Mouse (Mus musculus) ovary, postnatal 14 days (tissue): ENCODE measurements around the gene Arhgap29.

ENCODE experiments used
- DNase-seq: peaks from one replicate; pipeline ENCODE4 v3.0.0; 2022; ENCODE audit warnings: low spot score

Arhgap29 gene

GRCm38 (mm10) chr3:122010292-122010691, 58.0 kb downstream of the Arhgap29 start:
- DNase-seq = no peak

DNA sequence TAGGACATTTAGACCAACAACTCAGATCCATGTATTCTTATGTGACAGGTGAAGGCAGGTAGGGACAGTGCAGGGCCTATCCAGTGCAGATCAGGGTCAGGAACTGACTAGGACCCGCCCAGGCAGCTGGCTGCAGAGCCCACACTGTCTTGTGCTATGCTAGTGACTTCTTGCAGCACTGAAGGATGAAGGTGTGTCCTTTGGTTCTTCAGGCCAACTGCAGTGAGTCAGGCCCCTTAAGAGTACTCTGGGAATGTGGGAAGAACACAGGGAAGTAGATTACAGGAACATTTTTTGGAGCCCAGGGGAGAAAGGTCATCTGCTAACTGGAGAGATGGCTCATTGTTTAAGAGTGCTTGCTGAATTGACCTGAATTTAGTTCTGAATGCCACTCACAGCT, 60.1 kb downstream of the Arhgap29 start:
- DNase-seq = no peak

GRCm38 (mm10) chr3:122018421-122018820, 66.1 kb downstream of the Arhgap29 start:
- no peak for DNase-seq

DNA sequence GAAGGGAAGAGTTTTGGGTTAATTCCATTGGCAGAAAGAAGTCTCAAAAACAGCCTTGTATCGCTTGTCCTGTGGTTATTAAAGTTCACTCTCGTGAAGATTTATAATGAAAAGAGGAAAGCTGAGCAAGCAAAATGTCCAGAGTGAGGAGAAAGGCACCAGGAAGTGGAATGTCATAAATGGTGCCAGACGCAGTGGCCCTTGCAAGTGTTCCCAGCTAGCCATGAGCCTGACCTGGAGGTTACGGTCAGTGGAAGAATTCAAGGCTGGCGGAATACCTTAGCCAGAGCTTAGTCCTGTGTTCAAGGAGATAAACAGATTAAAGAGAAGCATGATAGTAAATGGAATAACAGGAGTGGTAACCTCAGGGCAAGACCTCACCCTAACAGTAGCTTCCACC, 66.8 kb downstream of the Arhgap29 start:
- DNase-seq = no peak

- no peak for DNase-seq
Observed at GRCm38 (mm10) chr3:122021029-122021652, 68.8 kb downstream of the Arhgap29 start.

DNA sequence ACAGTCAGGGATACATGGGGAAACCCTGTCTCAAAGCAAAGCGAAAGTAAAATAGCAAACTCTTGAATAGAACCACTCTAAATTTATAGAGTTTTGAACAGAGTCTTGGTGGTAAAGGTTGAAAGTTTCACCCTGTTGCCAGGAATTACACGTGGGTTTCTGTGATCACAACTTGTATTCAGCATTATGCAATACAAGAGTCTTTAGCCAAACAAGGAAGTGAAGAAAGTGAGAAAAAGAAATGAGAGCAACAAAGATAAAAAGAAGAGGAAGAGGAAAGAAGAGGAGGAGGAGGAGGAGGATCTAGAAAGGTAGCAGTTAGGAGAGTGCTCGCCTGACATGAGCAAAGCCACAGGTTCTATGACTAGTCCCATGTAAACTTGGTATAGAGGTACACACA, 70.0 kb downstream of the Arhgap29 start:
- DNase-seq = no peak

DNA sequence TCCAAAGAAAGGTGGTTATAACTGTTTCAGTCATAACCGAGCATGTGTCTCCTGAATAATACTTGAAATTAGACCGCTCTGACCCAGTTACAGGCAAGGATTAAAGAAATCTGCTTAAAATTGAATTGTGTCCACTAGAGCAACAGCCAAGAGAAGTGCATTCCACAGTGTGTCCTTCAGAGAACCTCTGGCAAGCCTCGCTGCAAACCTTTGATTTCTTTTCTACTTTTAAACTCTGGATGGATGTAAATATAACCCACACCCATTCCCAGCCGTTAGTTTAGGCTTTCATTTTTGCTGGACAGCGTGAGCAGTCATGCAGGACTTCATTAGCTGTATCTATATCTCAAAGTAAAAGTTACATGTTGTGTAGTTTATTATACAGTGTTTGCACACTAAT, 74.3 kb downstream of the Arhgap29 start:
- DNase-seq = no peak

- DNase-seq = no peak
Observed at GRCm38 (mm10) chr3:122027776-122028175, 75.4 kb downstream of the Arhgap29 start.

DNA sequence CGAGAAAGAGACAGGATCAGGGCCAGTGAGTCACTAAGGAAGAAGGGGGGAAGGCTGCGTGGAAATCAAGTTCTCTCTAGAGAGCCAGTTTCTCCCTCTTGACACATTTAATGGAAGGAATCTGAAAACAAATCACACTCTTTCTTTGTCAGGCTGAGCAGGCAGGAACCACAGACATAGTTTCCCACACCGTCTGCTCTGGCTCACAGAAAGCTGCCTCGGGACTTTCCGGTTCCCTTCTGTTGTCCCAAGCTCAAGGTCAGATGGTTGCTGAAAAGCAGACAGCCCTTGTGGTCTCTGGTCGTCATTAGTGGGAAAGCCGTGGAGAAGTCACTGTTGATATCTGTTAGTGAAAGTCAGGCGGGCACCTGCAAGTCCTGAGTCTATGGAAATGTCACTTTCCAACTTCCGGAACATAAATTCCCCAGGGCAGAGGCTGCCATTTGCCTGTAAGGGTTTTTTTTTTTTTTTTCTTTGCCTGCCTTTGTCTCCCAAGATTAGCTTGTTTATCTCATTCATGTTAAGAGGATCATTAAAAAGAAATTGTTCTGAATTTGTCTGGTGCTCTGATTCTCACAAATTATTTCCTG, 81.0 kb downstream of the Arhgap29 start:
- no peak for DNase-seq

DNA sequence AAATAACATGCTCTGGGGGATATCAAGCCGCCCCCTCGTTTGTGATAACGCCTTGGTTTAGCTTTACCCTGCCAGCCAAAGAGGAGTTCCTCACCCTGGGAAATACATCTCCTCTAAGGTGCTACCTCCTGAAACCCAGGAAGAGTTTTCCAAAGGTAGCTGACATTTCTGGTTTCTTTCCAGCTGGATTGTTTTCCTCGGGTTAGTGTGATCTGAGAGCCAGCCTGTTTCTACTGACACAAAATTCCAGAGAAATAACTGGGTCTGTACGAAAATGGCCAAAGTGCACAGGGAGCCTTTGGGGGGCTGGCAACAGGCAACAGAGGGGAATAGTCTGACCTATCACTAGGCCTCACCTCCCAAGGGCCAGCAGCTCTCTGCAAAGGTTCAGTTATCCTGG, 81.9 kb downstream of the Arhgap29 start:
- no peak for DNase-seq

DNA sequence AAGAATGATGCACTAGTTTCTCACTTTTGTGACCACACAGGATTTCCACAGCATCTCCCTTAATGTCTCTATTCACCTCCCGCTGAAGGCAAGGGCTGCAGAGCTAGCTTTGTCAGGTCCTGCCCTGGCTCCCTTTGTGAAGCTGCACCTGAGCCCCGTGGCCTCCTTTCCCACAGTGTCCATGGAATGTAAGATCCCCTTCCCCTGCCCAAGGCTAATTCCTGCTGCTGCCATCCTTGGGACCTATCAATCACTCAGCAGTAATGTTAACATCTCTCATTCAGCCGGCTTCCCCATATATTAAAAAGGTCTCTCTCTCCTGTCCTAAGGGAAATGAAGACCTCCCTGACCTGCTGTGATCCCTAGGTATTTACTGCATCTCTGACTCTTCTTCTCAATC, 82.8 kb downstream of the Arhgap29 start:
- DNase-seq = no peak

- no peak for DNase-seq
Observed at GRCm38 (mm10) chr3:122040522-122040921, 88.2 kb downstream of the Arhgap29 start.

- DNase-seq = no peak
Observed at GRCm38 (mm10) chr3:122043102-122043501, 90.8 kb downstream of the Arhgap29 start.

- no peak for DNase-seq
Observed at GRCm38 (mm10) chr3:122043799-122044547, 91.6 kb downstream of the Arhgap29 start, which contains the start of gene Abca4. Gene Abca4, plus strand, starts transcription at chr3:122044443.

GRCm38 (mm10) chr3:122046187-122046620, 93.9 kb downstream of the Arhgap29 start:
- DNase-seq = peak; percentile 58

DNA sequence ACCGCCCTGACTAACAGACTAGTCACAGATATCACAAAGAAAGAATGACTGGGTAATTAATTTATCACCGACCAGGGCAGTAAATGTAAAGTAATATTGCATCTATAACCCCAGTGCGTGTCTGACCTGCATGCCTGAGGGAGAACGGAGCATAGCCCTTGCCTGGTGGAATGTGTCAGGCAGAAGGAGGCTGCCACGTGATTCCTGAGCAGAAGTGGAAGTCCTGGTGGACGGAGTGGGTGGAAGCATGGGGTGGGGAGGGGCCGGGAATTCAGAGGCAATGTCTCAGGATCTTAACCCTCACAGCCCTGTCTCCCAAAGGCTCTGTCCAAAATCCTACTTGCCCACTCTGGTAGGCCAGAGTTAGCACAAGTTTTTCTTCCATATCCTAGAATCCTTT, 95.1 kb downstream of the Arhgap29 start:
- DNase-seq = no peak

GRCm38 (mm10) chr3:122047921-122048861, 95.8 kb downstream of the Arhgap29 start:
- peak; percentile 66 for DNase-seq

GRCm38 (mm10) chr3:122049158-122049557, 96.8 kb downstream of the Arhgap29 start:
- DNase-seq = no peak

- DNase-seq = no peak
Observed at GRCm38 (mm10) chr3:122058439-122059198, 106.3 kb downstream of the Arhgap29 start.

- DNase-seq = no peak
Observed at GRCm38 (mm10) chr3:122062586-122062985, 110.2 kb downstream of the Arhgap29 start.
